Mouse (Mus musculus) left cerebral cortex, adult 18-20 months (tissue): ENCODE data around the gene Nf1. TPM values are rescaled to one million over a fixed set of nuclear protein-coding genes. Genes with fewer than 3 reads are reported as not detected.

Experiments used
- DNase-seq, 2 experiments: peaks; one replicate each; pipeline ENCODE4 v3.0.0; 2021 to 2022; ENCODE audit warnings: low spot score in 2 of 2, mixed read lengths in 1 of 2
- total RNA-seq, 2 experiments: library from RNA; stranded (reverse); gene quantifications; 2 replicates each; pipeline ENCODE4 v1.2.3; 2021

Gene Nf1
- total RNA-seq, 2 experiments from 2014 or later = 121 to 123 TPM

DNA sequence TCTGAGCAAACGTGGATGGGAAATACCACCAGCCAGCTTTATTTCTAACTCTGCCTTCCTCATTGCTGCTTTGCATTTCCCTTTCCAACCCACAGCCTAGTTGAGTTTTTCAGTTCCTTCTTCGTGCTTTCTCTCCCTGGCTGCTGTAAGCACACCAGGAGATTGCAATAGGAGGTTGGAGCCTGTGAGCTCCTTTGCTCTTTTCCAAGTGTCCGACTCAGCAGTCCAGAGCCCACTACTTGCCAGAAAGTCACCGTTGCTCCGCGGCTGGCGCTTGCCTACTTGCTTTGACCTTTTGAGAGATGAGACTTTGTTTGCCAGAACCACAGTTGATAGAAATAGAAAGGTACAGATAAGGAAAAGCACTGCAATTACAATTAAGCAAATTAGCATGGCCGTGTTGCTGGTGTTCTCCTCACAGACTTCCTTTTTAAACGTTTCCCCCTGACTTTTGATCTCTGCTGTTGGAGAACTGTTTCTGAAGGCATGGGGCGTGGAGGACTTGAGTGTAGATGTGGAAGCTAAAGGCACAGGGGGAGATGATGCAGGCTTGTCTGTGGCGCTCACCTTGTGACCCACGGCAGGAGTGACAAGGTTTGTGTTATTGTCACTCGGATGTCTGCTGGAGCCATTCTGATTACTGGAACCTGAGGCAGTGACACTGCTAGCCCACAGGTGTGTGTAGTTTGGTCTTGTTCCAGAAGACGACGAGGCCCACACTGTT, 187.7 kb downstream of the Nf1 start:
- no peak for DNase-seq

DNA sequence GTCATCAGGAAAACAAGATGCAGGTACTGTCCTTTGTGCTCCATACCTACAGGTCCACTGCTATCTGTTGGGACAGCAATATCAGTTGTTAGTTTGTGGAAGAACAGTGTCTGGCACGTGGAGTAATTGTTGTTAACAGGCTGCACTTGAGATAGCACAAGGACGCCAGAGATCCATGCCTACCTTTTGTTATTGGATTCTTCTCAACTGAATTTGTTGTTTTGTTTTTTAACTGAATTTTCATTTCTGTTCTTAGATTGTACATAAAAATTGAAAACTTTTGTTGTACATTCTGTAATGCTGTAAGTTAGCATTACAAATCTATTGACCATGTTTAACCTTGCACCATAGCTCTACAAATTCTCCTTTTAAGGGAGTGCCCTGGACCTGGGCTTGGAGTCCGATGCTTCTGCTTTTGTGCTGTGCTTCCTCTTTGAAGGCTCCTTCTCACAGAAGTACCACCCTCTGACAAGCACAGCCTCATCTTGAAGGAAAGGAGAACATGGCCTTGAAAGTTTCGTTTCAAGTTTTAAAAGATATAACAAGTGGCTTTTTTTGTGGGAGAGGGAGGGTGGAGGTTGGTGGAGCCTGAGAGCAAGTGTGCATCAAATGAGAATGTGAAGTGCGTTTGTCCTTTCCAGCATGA, 188.4 kb downstream of the Nf1 start:
- no peak for DNase-seq

DNA sequence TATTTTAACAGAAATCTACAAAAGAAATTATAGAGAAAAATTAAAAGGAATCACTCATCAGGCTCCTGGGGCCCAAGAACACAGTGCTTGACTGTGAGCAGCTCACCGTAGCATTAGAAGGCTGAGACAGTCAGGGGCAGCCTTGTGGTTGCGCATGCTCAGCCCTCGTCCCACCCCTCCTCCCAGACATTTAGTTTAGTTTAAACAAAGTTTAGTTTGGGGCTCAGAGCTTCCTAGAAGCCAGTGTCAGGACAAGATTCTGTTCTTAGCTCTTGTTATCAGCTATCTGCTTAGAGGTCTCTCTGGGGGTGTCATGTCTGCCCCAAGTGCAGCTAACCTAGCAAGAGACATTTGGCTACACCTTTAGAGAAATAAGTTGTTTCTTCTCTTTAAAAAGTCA, 189.1 kb downstream of the Nf1 start:
- DNase-seq = no peak

DNA sequence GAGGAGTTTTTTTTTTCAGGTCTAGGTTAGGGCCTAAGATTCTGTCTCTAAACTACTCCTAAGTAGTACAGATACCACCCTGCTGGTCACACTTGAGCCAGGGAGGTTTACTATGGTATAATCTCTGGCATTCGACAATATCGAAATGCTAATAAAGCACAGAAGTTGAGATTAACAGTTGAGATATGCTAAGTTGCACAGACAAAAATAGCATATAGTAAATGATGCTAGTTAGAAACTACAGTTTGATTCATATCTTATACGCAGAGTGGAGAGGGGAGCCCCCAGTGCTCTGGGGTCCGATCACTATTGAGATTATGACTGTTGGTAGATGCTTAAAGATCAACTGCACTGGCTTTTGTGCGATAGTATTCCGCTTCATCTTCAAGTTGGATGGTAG, 189.7 kb downstream of the Nf1 start:
- no peak for DNase-seq

DNA sequence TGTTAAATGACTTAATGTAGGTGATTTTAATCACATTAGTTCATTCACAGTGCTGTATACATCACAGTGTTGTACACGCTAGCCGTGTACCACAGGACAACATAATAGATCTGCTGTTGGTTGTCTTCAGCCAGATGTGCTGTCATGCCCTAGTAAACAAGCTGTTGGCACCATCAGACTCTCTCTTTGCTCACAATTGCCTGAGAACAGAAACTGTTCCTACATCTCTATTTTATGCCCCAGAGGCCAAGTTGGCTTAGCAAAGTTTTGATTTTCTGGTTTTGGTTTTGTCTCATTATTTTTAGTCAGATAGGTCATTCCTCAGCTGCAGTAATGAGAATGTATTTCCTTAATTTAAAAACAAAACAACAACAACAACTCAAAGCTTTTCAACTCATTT, 190.2 kb downstream of the Nf1 start:
- no peak for DNase-seq

DNA sequence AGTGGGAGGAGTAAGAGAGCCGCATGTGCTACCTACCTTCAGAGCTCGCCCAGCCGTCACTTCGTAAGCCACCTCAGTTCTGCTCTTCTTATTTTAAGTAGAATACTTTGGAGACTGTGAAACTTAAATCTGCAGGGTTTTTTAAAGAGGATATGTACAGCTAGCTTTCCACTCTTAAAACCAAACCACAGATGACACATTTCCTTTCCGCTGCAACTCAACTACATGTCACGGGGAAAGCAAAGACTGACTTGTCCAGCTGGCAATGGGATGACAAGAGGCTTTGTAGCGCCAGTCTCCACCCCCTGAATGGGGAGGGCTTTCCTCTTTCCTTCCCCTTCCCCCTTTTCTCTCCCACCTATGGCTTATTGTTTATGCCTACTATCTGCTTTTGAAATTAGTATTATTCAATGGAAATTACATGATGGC, 190.9 kb downstream of the Nf1 start, which contains the start of the genes Evi2 and Evi2a:
Gene Evi2, minus strand, starts transcription at position 257 of the 429 bp plus-strand sequence.
Gene Evi2a, minus strand, starts transcription at position 277 of the 429 bp plus-strand sequence.
- peak; percentile 30 for DNase-seq

DNA sequence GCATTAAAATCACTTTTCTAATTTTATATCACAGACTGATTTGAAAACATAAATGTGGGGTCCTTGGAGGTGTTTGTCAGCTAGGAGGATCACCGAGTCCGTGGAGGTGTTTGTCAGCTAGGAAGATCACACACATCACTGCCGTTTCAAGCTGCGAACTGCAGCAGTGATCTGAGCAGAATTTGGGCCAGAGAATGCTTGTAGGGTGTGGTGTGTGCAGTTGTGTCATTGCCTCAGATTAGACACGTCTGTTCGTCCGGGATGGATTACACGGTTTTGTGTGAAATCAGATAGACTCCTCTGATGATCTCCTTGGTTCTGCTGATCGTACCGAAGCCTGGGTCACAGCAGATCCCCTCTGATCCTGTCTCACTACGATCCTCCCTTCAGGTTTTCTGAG, 191.3 kb downstream of the Nf1 start:
- no peak for DNase-seq

DNA sequence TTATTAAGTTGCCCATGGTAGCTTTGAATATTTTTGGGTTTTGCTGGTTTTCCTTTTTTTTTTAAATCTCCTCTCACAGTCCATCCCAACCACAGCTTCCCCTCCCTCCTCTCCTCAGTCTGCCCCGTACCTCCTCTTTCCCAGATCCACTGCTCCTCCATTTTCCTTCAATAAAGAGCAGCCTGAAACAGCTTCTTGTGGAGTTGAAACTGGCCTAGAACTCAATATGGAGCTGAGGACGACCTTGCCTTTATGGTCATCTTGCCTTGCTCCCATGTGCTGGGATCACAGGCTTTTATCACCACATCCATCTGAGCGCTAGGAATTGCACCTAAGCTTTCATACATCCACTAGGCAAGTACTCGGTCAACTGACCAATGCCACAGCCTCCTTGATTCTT, 192.0 kb downstream of the Nf1 start:
- no peak for DNase-seq

DNA sequence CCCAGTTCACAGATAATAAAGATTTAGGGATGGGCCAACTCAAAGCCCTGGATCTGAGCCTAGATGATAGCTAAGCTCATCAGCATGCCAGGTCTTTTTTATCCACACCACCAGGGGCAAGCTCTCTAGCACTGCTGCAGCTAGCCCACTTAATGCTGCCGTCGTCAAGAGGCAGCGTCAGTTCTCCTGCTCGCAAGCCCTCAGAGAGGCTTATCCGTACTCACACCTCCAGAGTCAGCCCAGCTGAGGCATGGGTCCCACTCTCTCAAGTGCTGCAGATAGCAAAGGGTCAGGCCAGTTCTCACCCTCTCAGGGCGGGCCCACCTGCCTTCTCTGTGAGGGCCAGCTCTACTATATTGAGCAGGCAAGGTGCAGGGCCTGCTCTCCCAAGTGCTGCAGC, 193.8 kb downstream of the Nf1 start:
- DNase-seq = no peak

DNA sequence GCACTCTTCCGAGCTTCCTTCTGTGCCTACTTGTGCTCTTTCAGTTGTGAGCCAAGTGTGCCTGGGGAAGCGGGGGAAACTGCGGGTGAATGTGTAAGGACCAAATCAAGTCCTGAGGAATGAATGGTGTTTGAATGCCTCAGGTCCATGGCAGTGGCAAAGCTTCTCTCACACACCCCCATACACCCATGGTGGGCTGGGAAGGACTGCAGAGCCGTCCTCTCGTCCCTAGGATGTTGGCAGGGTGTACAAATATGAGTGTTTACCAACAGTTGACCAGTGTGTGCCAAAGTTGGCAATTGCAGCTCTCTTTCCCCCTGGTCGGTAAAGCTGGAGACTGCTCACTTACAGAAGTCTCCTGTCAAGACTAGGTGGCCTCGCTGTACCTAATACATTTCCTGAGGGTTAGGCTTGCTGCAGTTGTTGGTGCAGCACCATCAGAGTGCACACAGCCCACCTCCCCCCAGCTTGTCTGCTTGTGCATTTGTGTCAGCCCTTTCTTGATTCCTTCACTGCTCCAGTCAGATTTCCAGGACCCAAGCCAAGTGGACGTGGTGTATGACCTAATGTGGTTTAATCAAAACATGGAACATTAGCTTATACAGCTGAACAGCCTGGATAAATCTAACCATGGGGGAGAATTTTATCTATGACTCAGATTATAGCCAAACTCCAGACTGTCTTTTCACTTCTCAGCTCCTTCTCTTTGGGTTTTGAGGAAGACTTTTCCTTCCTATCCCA, 194.6 kb downstream of the Nf1 start:
- no peak for DNase-seq

DNA sequence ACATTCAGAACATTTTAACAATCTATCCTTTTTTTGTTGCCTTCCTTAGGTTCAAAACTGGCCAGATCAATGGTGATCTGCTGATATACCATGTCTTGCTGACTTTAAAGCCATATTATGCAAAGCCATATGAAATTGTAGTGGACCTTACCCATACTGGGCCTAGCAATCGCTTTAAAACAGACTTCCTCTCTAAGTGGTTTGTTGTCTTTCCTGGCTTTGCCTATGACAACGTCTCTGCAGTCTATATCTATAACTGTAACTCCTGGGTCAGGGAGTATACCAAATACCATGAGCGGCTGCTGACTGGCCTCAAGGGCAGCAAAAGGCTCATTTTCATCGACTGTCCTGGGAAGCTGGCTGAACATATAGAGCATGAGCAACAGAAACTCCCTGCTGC, 196.1 kb downstream of the Nf1 start:
- no peak for DNase-seq

DNA sequence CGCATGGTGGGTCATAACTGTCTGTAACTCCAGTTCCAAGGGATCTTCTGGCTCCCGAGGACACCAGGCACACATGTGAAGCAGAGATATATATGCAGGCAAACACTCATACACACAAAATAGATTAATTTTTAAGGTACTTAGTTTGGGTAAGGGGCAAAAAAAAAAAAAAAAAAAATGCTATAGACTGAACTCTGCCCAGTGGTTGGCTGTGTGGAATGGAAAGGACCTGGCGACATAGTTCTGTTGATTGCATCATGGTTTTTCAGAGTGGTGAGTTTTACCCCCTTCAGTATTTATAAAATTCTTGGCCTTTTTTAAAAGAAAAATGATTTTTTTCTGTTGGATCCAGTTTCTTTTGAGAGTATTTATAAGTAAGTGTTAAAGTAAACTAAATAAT, 196.8 kb downstream of the Nf1 start:
- no peak for DNase-seq

DNA sequence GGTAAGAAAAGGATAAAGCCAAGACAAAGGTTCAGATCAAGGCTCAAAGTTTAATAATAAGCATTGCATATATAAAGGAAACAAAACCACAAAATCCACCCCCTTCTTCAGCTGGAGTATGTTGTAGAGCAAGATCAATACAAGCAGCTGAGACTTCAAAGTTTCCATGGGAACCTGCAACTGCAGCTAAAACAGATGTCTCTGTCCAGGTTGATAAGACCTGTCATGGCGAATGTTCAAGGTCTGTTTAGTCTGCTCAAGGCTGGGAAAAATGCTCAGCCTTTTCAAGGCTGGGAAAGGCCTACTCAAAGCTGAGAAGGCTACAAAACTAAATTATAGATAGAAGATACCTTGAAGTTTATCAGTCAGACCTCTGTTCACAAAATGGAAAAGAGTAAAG, 213.1 kb downstream of the Nf1 start:
- DNase-seq = no peak

DNA sequence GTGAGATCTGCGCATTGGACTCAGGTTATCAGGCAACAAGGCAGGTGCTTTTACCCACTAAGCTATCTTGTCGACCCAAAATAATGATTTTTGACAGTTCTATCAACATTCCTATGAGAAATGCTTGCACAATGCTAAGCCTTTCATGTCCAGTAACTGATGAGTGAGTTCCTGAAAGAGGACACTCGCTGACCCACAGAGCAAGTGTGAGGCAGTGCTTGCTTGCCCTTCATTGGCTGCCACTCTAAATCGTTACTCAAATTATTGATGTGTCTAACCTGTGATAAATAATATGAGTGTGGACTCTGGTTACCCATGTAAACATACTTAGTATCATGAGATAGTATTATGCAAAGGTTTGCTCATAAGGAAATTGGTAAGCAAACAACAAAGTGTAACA, 221.0 kb downstream of the Nf1 start:
- DNase-seq = no peak

DNA sequence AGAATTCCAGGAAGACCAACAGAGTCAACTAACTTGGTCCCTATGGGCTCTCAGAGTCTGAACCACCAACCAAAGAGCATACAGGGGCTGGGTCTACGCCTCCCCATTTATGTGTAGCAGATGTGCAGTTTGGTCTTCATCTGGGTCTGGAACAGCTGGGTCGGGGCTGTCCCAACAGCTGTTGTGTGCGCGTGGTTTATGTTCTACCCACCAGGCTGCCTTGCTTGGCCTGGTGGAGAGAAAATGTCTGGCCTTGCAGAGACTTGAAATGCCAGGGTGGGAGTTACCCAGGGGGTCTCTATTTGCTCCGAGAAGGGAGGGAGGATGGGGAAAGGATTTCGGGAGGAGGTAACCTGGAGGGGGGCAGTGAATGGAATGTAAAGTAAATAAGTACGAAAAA, 224.0 kb downstream of the Nf1 start:
- DNase-seq = no peak

DNA sequence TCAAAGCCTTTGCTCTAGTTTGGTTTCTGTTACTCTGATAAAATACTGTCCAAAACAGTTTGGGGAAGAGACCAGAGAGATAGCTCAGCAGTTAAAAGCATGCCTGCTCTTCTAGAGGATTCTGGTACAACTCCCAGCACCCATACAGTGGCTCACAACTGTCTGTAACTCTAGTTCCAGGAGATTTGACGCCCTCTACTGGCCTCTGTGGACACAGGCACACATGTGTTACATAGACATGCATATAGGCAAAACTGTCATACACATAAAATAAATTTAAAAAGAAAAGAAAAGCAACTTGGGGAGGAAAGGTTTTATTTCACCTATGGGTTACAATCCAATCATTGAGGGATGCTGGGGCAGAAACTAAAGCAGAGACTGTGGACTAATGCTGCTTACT, 227.5 kb downstream of the Nf1 start:
- no peak for DNase-seq

DNA sequence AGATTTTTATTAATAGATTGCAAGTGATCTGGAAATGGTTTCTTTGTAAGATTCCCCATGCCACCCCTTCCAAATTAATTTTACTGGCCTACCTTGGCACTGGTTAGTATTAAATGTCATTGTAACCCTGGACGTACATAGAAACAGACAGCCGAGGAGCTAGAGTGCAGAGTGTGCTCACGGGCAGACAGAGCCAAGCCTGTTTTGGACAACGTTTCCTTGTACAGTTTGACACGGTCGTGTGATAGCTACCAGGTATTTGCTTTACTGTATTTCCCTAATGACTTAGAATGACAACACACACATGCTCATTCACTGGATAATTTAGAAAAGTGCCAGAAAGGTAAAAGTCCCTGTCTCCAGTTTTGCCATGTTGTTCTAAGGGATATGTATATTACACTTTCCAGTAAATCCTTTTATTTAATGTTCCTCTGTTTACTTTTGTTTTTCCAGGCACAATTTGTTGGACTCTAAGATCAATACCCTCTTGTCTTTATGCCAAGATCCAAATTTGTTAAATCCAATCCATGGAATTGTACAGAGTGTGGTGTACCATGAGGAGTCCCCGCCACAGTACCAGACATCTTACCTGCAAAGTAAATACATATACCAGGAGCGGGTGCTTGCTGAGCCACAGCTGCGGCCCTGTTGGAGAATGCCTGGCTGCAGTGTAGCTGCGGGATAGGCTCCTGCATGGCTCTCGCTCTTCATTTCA, 228.9 kb downstream of the Nf1 start:
- DNase-seq = no peak

DNA sequence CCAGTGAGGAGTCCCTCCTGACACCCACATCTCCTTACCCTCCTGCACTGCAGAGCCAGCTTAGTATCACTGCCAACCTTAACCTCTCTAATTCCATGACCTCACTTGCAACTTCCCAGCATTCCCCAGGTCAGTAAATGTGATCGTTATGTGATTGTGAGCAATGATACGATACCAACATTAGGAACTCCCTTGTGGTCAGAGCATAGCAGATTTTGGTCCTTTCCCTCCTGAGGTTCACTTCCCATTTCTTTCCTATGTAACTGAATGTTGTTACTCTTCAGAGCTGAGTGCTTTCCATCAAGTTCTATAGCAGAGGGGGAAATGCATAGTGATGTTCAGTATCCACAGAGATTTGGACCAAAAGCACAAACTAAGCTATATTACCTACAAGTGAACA, 230.8 kb downstream of the Nf1 start:
- DNase-seq = no peak

DNA sequence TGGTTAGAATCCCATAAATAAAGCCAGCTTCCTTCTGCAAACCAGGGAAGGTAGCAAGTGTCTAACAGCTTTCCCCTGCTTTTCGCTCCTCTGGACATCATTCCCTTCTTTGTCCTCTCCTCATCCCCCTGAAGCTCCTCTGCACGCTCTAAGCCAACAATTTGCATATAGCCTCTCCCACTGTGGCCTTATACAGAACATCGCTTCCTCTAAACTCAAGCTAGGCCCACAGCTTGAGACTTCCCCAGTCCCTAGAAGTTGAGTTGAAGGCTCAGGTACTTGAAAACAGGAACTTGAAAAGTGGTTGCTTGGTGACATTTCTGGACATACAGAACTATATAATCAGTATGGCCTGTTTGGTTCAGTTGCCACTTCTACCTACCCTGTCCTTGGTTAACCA, 234.3 kb downstream of the Nf1 start:
- DNase-seq = no peak

DNA sequence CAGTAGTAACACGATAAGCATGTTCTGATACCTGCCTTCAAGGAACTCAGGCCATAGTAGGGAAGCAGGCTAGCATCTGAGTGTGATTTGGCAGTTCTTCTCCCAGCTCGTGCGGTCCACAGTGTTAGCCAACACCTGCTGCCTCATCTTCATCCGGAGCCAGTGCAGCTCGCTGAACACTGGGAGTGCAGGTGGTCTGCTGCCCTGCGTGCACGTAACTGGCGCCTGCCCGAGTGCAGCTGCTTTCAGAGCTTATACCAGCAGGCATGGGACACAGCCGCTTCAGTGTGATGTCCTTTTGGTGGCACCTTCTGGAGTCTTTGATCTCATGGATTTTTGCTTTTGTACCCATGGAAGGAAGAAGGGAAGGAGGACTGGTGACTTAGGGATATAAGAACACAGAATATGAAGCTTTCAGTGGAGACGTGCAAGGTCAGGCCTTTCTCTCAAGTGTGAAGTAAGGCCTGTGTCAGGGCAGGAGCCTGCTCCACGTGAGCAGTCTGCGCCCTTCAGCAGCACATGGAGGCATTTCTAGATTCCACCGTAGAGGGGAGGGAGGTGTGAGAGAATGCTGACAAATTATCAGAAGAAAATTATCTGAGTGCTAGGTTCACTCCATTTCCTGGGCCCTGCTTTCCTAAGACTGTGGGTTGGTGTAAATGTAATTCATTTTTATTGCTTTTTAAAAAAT, 236.0 kb downstream of the Nf1 start:
- DNase-seq = no peak

DNA sequence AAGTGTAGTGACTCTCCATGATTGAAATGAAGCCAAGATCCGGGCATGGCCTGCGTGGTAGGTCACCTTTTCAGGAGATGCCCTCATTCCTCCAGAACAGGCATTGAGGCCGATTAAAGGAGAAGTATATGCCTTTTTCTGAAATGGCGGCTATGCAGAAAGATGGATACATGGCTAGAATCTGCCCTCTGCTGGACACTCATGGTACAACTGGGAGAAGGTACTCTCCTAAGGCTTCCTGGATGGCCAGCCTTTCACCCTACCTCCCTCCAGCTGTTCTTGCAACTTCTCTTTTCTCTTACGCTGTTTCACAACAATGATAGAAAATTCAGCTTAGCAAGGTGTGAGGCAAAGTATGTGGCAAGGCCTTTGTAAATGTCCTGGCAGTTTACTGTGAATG, 238.2 kb downstream of the Nf1 start:
- peak; percentile 82 to 92 for DNase-seq
